Mouse (Mus musculus) monocyte, adult 2 months (primary cell): ENCODE results near the gene Lrrc73.
A peak's percentile ranks its signal among the peaks of the same experiment; 100 is the strongest.

Experiments used
- DNase-seq, 2 experiments: peaks; one replicate each; pipeline ENCODE4 v3.0.0; 2022; ENCODE audit warnings: low spot score in 2 of 2, low read depth in 1 of 2

Lrrc73 gene

DNA sequence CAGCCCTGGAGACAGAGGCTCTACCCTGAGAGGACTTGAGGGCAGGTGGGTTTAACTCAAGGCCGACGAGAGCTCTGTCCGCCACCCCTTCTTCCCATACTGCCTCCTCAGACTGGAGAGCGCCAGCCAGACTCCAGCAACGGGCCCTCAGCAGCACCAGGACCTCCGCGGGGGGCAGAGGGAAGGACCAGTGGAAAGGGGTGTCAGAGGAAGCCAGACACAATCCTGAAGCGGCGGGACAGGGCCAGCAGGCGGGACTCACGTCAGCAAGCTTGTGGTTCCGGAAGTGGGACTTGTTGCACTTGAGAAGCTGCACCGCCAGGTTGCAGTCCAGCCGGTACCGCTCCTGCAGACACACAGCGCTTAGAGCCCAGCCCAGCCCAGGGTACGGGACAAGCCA is 6.3 kb downstream of the Lrrc73 start:
- DNase-seq, result no peak

DNA sequence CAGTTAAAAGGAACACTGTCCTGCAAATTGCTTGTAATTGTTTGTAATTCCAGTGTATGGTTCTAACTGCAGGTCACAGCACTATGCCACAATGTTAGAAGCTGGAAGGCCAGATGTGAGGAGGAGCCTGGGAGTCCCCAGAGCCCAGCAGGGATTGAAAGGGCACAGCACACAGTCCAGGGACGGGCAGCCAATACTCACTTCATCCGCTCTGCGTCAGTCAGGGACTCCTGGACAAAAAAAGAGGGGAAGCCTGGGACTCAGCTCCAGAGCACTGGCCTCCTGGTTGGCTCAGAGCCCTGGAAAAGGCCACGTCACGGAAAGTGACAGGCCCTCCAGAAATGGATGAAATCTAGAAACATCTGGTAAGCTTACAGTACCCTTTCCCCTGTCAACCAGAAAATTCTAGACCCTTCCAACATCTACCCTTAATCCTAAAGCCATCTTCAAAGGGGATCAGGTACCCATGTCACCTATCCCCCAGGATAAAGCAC is 8.9 kb downstream of the Lrrc73 start:
- no peak for DNase-seq

DNA sequence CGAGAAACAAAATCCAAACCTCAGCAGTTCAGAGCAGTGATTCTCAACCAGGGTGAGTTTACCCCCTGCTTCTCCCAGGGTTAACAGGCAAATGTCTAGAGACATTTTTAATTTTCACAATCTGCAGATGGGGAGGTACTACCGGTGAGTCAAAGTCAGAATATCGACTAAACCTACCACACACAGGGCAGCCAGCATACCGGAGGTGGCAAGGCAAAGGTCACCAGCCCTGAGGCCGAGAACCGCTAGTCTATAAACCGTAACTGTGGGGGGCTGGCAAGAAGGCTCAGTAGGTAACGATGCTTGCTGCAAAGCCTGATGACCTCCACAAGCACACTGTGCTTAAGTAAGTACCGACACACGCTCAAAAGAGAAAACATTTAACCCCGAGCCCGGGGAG is 12.2 kb downstream of the Lrrc73 start:
- DNase-seq, result no peak

DNA sequence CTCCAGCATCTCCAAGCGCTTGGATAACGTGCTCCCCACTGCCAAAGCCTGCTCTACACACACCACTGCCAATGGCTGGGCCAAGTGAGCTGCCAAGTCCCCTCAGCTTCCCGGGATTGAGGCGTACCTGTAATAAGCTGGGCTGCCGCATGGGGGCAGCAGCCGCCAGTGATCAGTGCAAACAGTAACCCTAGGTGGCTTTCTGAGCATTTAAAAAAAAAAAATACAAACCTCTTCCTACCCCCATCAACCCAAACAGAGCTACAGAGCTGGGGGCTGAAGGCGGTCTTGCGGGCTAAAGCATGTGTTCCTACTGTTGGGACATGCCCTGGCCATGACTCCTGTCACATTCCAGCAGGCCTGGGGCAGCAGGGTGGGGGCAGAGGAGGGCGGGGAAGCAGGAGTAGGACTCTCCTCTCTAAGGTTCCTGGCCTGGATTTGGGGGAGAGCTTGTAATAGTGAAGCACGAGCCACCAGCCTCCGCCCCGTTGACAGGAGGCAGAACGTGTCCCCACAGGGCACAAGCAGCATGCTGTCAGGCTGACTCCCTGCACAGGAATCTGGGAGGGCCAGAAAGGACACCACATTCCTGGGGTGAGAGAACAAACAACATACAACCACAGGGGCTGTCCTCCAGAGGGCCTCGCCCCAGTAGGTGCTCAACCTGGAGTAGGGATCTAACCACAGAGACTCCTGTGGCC is 12.7 kb downstream of the Lrrc73 start:
- DNase-seq, result peak; percentile 31 to 59

DNA sequence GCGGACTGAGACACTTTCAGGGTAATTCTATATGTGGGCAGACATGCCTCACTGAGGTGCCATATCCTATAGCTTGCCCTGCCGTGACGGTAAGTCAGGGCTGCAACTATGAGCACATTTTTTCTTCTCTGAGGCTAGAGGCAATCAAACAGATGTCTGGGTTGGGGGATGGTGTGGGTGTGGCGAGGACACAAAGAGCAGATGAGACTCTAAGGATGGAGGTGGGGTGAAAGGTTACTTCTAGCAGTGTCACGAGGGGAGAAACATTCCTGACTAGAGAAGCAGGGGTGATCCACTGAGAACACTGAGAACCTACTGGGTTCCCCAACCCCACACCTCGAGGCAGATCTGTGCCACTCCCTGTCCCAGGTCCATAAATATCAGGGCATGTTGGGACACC is 13.7 kb downstream of the Lrrc73 start:
- DNase-seq, result no peak

DNA sequence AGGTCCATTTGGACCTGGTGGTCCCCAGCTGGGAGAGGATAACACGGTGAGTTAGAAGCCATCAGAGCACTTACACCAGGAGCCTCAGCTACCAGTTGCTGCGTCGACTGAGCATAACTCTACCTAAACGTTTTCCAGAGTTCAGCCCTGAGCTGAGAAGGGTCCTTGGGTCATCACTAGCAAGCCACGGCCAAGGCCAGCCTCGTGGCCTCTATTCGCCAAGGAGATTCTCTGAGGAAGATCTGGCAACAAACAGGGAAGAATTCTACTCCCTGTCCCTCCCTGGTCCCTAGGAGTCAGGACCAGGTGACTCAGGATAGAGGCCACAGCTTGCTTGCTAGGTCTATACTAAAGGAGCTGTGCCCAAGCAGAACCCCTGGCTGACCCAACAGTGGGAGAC is 14.2 kb downstream of the Lrrc73 start:
- no peak for DNase-seq

DNA sequence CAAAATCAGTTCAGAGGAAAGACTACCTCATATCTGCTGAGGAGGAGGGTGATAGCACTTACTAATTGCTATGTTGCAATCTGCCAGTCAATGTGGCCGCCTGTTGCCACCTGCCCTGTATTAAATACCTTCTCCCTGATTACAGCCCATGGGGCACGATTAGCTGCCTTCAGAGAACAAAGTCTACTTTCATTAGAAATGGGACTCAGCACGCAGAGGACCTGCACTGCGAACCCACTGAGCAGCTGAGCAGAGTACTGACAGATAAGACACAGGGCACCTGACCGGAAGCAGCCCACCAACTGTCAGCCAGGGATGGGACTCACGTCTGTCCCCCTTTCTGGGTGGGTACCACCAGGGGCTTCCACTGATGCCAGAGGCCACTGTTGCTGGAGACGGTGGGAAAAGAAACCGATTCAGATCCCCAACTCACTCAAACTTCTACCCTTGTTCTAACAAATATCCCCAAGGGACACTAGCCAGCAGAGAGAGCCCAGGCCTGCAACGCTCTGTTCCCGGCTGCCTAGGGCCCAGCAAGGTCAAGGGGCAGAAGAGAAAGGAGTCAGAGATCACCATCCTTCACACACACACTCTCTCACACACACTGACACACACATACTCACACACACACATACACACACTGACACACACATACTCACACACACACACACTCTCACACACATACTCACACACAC is 14.8 kb downstream of the Lrrc73 start:
- no peak for DNase-seq

DNA sequence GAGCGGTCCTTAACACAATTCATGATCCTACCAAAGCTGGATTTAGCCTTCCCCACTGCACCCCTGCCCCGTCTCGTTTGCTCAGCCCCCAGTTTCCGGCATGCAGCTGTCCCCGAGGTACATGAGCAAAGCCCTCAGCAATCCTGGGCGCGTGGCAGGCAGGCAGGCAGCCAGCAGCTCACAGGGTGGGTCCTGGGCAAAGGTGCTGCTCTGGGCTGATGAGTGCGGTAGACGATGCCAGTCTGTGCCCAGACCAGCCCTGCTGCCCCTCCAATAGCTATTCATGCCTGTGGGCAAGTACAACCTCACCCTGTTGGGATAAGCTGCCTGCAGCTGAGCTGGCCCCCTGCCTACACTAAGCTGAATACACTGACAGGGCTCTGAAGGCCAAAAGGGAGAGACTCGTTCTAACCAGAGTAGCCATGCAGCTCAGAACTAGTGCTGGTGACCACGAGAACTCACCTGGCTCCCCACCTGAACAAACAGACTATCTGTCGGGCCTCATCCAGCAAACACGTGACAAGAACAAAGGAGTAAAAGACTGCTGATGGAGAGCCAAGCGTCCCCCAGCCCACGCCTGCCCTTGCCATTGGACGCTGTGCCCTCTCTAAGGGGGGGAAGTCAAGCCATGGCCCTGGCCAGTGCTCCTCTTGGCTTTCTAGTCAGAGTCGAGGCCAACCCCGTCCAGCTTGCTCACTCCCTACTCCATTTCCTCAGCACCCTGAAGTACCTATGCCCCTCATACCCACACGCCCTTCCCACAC is 16.6 kb downstream of the Lrrc73 start:
- DNase-seq, result no peak

DNA sequence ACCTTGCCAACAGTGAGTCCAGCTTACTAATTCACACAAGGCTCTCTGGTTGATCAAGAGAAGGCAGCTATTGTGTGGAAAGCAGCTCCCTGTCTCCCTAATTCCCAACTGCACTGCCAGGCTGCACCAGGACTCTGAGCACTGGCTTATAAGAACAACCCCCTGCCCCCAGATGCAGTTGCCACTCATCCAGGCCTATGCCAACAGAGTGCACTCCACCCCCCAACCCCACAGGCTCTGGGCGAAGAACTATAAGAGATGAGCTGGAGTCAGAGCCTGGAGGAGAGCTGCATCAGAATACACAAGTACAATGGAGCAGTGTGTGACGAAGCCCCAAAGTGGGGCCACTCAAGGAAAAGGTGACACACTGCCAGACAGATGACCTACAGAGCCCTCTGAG is 18.7 kb downstream of the Lrrc73 start:
- DNase-seq, result no peak

DNA sequence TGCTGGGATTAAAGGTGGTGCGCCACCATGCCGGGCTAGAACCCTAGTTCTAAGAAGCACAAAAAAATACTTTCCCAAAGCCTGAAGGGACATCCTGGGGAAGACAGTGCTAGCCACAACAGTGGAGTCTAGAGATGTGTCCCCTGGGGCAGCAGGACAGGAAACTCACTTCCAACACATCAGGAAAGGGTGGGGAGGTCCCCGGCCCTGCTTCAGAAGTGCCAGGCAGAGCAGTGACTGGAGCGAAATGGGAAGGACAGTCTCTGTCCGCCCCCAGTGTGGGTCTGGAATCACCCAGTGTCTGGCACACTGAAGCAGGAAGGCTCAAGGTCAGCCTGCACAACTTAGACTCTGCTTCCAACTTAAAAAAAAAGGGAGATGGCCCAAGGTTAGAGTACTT is 19.3 kb downstream of the Lrrc73 start:
- DNase-seq, result no peak

DNA sequence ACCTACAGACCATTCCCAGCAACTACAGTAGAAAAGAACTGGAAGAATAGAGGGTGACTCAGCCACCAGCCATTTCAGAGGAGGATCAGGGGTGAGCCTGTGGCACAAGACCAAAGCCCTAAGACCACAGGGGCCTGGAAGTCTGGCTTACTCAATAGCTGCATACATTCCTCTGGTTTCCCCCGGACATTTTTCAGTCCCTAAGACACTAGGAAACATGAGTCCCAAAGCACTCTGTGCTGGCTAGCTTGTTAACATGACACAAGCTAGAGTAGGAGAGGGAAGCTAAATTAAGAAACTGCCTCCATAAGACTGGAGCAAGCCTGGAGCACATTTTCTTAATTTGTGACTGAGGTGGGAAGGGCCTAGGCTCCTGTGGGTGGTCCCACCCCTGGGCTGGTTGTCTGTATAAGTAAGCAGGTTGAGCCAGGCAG is 20.5 kb downstream of the Lrrc73 start:
- no peak for DNase-seq

DNA sequence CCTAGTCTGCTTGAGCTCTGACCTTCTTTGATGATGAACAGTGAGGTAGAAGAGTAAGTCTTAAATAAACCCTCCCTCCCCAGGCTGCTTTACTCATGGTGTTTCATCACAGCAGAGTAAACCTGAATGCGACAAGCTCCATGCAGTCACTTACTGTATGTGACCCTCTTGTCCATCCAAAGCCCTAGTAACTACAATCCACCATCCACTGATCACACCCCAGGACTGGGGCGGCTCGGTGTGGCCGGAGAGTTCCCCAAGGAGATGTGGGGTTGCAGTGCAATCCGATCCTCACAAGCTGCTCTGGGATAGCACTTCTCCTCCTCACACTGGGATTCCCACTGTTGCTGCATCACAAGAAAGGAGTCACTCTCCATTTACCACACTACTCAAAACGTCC is 21.1 kb downstream of the Lrrc73 start:
- DNase-seq, result no peak

DNA sequence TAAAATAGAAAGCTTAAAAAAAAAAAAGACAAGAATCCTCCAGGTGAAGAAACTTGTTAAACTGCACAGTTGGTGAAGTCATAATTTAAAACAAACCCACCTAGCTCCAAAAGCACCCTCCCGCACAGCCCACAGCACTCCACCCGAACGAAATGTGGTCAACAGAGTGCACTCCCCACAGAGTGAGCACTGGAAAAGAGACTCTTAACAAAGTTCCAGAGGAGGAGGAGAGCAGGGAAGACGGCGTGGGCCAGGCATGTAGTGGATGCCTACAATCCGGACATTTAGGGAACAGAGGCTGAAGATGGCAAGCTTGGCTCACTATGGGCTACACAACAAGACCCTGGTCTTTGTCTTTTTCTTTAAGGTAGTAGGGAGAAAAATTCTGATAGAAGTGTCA is 21.7 kb downstream of the Lrrc73 start:
- no peak for DNase-seq

DNA sequence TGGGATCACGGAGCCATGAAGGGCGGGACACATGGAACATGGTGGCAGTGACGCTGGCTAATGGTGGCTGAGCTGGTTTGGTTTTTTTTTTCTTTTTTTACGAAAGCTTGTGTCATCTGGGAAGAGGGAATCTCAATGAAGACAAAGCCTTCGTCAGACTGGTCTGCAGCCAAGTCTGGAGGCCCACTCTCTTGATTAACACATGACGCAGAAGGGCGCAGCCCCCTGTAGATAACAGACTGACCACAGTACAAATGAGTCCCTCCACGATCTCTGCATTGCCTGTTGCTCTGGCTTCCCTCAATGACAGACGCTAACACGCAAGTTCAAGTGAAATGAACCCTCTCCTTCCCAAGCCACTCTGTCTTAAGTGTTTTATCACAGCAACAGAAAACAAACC is 22.2 kb downstream of the Lrrc73 start:
- no peak for DNase-seq

DNA sequence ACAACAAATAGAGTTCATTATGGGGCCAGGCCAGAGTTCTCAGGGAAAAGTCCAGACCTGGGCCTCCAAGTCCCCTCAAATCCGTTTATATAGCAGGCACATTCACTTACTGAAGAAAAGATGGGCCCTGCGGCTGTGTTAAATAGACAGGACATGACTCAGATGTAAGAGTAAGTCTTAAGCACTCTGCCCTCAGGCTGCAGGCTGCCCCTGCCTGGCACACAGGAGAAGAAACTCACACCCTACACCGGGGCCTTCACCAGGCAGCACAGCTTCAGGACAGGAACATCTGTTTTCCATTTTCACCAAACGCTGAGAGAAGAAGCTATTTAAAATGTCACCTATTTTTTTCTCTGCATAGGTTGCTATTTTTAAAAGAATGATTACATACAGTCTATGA is 24.3 kb downstream of the Lrrc73 start:
- no peak for DNase-seq

DNA sequence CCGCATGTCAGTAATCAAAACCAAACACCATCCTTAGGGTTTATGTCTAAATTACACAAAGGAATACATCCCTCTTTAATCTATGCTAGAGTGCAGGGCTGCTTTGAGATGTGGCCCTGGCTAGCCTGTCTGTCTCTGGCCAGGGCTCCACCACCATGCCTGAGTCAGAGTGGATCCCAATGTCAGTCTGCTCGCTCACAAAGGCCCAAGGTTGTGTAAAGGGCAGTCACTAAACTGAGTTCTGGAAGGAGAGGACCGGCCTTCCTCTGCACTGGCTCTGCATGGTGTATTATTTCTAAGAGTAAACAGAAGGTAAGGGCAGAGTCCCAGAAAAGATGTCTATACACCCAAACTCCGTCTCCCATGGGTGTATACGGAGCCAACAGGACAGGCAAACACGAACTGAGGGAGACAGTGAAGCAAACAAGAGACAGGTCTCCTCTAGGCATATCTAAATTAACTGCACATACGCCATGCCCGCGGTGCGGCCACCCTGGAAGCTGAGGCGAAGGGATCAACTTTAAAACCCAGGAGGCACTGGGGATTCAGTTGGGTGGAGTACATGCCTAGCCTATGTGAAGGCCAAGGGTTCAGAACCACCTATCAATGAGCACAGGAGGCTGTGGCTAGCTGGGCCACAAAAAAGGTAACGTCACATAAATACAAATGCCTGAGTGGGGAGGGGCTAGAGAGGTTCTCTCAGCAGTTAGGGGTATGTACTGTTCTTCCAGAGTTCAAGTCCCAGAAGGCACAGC is 24.9 kb downstream of the Lrrc73 start:
- DNase-seq, result no peak

DNA sequence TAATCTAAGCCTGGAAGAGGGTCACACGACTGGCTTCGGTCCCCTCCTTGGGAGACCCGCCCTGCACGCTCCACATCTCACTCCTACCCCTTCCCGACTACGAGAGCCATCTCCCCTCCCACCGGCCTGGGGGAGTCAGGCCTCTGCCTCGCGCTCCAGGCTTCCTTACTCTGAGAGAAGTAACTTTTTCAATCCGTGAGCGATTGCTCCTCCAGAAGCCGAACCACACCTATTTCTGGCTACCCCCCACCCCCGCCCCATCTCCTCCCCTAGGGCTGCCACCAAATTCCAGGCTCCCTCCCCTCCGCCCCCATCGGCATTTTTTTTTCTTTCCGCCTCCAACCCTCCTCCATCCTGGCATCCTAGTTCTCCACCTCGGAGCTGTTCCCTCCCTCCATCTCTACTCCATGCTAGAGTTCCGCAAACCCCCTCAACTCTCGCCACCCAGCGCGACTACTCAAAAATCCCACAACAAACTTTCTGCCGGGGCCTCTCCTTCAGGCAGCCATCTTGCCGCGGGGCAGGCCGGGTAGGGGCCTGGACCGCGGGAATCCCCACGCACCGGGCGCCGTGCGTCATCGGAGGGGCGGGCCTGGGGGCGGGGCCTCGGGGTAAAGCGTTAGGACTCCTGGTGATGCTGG is 29.3 kb downstream of the Lrrc73 start, which contains the start of gene Tjap1:
TSS of gene Tjap1 (minus strand) at position 544 of the 641 bp plus-strand sequence.
- peak; percentile 22 to 62 for DNase-seq

DNA sequence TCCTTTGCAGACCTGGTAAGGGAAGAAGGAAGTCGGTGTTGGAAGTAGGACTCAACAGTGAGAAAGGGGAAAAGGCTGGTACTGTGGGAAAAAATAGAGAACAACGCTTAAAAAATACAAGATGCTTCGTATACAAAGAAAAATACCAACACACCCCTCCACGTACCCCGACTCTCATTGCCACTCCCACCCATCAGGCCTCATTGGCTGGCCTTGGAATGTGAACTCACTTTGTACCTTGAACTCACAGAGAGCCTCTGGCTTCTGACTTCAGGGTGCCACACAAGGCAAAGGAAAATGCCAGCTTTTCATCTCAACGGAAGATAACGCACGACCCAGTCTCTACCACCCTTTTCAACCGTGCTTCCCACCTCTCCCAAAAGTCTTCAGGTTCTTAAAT is 29.8 kb downstream of the Lrrc73 start:
- DNase-seq, result no peak

DNA sequence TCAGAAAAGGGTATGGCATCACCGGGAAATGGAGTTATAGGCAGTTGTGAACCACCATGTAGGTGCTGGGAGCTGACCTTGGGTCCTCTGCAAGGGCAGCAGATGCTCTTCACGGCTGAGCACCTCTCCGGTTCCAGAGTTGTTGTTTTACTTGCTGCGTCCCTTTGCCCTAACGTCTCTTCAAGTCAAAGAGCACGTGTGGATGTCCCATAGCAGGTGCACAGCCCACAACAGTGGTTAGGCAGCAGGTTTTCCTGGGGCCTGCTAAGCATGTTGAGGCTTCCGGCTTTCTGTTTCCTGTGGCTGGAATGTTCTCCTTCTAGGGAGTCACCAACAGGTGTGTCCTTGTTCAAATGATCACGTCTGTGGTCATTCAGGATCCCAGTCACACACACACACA is 30.6 kb downstream of the Lrrc73 start:
- DNase-seq, result no peak

DNA sequence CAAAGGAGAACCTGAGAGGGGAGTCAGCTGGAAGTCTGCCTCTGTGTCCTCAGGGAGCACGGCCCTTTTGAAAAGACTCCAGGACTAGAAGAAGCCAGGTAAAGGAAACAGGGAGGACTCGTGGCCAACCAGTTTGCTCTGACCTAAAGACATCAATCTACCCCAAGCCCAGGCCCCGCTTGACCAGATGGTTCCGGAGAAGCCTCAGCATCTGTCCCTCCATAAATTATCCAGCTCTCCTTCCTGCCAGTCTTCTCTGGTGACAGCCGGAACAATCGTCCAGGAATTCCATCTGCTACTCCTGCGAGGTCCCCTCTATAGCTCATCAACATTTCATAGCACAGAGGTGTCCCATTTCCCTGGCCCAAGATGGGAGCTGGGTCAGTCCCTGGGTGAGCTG is 31.3 kb downstream of the Lrrc73 start:
- no peak for DNase-seq

DNA sequence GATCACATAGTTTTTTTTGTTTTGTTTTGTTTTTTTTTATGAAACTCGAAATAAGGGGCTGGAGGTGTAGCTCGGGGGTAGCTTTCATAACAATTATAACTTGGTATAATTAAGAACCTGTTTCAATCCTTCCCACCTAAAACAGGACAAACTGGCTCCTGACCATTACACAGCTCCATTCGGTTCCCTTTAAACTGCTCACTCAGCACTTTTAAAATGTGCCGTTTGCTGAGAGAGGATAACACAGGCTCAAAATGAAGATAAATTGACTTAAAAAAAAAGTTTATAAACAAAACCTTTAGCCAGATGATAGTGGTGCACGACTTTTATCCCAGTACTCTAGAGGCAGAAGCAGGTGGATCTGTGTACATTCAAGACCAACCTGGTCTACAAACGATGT is 32.1 kb downstream of the Lrrc73 start:
- DNase-seq, result no peak
